Mouse (Mus musculus) cerebellum, adult 18-20 months (tissue): Measurements from ENCODE around the gene Zfp143.
"Not testable (repeated sequence)": the region's sequence is repeated elsewhere in the genome, so short reads cannot be mapped to it uniquely, and the experiment has no call there.

ENCODE experiments used
- DNase-seq, 2 experiments: peaks; one replicate each; pipeline ENCODE4 v3.0.0; 2021

Zfp143 gene

DNA sequence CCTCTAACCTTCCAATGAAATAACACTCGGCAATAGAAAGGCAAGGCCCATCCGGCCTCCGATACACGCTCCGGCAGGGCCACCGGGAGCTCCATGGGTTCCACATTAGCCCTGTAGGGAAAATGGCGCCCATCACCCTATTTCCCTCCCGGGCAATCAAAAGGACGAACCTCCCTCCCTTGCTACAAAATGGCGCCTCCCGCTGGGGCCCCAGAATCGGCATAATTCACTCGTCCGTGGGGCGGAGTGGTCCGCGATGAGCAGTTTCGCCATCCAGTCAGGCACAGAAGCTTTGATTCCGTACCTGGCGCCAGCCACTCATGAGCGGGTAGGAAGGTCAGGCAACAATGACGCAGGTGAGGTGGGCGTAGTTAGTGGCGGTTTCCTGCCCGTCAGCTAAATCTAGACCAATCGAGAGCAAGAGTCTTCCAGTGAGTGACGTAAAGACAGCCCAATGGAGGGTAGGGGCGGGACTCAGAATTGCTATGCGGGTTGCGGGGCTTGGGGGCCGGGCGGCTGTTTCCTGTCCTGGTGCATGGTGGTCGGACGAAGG, at the start of gene Zfp143:
TSS of gene Zfp143 (plus strand) at position 19 of the 553 bp plus-strand sequence.
- peak; percentile 100 for DNase-seq

- DNase-seq, result no peak
Observed at GRCm38 (mm10) chr7:110011417-110011816, 49.6 kb upstream of the Zfp143 start.

DNA sequence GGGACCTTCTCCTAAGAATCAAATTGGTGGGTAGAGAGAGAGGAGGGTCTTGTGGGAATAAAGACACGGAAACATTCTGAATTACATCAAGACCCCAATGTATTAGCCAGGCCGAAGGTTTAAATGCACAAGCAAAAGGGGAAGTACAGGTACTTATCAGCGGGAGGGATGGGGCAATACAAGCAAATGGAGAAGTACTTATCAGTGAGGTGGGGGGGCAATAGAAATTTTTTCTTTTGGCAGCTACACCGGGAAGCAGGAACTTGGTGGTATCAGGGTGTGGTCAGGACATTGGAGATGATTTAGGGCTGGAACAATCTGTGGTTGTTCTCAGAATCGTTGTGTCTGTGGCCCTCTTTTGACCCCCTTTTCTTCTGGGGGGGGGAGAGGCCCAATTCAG, 46.7 kb upstream of the Zfp143 start:
- no peak for DNase-seq

DNA sequence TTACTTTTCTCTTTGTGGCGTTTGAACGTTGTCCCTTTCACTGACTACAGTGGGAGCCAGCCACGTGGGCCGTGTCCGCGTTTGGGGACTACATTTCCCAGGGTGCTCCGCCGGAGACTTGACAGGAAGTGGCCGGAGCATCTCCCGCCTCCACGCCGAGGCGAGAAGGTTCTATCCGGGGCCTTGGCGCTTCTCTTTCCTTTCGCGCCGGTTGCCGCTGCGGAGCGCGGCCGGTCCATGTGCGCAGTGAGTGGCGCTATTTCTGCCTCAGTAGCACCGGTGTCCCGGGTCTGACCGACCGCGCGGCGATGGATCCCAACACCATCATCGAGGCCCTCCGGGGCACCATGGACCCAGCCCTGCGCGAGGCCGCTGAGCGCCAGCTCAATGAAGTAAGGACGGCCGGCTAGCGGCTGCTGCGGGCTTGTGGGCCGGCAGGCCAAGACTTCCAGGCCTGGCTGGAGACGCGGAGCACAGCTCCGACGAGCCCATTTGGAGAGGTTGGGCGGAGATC, 42.8 kb upstream of the Zfp143 start, which contains the start of gene Ipo7:
TSS of gene Ipo7 (plus strand) at position 158 of the 514 bp plus-strand sequence.
- peak; percentile 91 to 97 for DNase-seq

- DNase-seq, result peak; percentile 60 to 61
Observed at GRCm38 (mm10) chr7:110018631-110019482, 42.2 kb upstream of the Zfp143 start.

DNA sequence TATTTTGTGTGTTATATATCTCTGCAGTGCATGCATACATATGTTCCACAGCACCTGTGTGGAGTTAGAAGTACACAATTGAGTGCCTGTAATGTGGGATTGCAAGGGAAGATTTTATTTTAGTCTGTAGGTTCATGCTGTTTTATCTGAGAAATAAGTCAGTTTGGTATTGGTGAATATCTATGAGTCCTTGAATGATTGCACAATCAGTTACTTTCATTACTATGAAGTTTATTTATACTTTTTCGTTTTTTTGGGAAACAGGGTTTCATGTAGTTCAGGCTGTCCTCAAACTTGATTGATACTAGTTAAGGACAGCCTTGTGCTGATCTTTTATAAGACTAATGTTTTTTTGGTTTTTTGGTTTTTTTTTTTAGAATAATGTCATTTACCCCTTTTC, 37.5 kb upstream of the Zfp143 start:
- DNase-seq, result no peak

GRCm38 (mm10) chr7:110026594-110026993, 34.4 kb upstream of the Zfp143 start:
- no peak for DNase-seq

DNA sequence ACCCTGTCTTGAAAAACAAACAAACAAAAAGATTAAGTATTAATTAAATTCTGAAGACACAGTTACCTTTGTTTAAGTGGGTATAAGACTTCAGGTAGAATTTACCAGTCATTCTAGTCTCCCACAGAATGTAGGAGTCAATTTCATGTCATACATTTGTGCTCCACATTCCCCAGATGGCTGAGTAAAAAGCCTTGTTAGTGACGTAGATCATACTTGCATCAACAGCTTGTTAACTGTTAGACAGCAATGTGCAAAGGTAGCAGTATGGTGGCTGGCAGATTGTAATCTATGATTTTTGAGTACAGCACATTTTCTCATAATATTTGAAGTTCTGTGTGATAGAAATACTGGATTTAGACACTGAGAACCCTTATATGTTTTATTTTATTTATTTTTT, 32.2 kb upstream of the Zfp143 start:
- DNase-seq, result no peak

- DNase-seq, result no peak
Observed at GRCm38 (mm10) chr7:110030342-110030741, 30.7 kb upstream of the Zfp143 start.

DNA sequence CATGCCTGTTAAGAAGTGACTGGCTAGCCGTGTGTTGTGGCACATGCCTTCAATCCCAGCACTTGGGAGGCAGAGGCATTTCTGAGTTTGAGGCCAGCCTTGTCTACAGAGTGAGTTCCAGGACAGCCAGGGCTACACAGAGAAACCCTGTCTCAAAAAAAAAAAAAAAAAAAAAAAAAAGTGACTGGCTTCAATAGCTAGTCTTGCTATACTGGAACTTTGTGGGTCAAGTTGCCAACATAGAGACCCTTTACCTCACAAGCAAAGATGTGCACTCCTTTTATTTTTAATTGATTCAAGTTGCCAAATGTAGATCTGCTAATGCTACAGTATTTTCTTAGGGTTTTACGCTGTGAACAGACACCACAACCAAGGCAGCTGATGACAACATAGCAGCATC, 3.3 kb upstream of the Zfp143 start:
- not testable (repeated sequence) for DNase-seq

GRCm38 (mm10) chr7:110059092-110059785, 1.8 kb upstream of the Zfp143 start:
- DNase-seq, result peak in 1 of 2 experiments; percentile 15

GRCm38 (mm10) chr7:110060106-110060668, 830 bp upstream of the Zfp143 start:
- DNase-seq, result peak in 1 of 2 experiments; percentile 22

DNA sequence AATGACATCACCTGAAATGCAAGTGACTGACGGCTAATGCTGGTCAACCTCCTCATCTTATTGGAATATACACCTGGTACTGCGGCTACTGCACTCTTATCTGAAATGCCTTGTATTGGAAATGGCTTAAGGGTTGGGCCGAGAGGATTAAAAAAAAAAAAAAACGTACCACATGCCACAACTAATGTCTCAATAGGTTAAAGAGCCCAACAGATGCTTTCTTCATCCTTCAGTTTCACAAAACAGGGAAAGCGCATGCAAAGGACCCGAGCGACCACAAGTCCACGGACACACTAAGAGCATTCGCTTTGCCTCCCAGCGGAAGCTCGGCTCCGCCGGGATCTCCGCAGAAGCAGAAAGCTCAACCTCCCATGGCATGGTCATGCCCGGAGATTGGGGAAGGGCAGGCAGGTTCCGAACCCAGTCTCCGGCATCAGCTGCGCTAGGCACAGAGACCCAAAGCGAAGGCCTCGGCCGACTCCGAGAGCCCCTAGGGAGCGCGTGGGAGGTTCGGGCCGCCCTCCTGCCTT, 283 bp upstream of the Zfp143 start:
- DNase-seq, result peak; percentile 24 to 56

- DNase-seq, result peak; percentile 87 to 89
Observed at GRCm38 (mm10) chr7:110061752-110062273, 796 bp downstream of the Zfp143 start.

- DNase-seq, result no peak
Observed at GRCm38 (mm10) chr7:110063731-110064130, 2.7 kb downstream of the Zfp143 start.

DNA sequence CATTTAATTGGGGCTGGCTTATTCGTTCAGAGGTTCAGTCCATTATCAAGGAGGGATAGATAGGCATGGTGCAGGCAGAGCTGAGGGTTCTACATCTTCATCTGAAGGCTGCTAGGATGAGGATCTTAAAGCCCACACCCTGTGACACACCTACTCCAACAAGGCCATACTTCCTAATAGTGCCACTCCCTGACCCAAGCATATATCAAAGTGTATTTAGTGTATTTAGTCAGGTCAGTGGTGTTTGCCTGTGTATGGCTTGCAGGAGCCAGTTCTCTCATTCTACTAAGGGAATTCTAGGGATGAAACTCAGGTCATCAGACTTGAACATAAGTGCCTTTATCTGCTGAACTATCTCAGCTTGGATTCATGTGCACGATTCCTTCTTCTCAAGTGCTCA, 8.1 kb downstream of the Zfp143 start:
- no peak for DNase-seq

GRCm38 (mm10) chr7:110078168-110078567, 17.2 kb downstream of the Zfp143 start:
- no peak for DNase-seq

GRCm38 (mm10) chr7:110083386-110084165, 22.6 kb downstream of the Zfp143 start:
- DNase-seq, result peak; percentile 71

DNA sequence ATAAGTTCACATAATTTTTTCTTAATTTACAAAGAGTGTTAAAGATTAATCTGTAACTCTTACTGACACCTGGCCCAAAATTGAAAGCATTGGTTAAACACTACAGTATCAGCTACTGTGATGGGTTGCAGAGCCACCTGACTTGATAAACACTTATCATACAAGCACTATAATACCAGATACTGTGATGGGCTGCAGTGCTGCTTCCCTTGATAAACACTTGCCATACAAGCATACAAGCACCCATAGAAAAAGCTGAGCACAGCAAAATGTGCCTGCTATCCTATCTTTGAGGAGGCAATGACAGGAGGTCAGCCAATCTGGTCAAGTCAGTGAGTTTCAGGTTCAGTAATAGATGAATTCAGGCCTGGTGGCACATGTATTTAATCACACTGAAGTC, 24.2 kb downstream of the Zfp143 start:
- DNase-seq, result no peak

DNA sequence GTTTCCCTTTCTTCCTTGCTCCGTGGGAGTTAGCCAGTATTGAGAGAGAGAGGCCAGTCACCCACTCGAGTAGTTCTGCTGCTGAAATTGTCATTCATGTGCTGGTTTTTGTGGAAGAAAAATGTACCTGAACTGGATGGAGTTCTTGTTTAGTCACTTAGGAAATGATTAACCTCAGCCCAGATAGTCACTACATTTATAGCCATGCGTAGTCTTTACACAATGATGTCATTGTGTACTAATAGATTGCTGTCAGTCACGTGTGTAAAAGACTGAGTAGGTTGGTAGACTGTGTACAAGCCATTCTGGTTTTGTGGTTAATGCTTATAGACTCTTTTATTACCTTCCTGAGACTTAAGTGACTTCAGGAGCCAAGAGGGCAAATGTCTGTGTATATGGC, 26.9 kb downstream of the Zfp143 start:
- no peak for DNase-seq

- DNase-seq, result peak; percentile 11 to 19
Observed at GRCm38 (mm10) chr7:110091670-110092069, 30.7 kb downstream of the Zfp143 start.

DNA sequence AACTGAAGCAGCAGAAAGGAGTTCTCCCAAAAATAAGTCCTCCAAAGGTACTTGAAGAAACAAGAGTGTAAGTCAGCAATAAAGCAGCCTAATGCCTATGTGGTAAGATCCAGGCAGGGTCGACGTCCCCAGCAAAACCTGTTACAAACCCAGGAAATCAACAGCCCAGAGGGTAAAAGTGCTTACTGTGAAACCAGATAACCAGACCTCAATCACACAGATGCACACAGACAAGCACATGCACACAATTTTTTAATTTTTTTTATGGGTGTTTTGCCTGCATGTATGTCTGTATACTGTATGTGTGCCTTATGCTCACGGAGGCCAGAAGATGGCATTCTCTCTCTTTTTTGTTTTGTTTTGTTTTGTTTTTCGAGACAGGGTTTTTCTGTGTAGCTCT, 35.3 kb downstream of the Zfp143 start:
- DNase-seq, result no peak
